Mouse (Mus musculus) limb, embryonic 13.5 days (tissue): ENCODE measurements around the gene Akap10. TPM values are rescaled to one million over a fixed set of nuclear protein-coding genes. Genes with fewer than 3 reads are reported as not detected.
"Not testable (repeated sequence)": the region's sequence is repeated elsewhere in the genome, so short reads cannot be mapped to it uniquely, and the experiment has no call there.

Experiments used
- ATAC-seq: fragments of 200-750 bp; cut with Nextera tagmentation; 2 replicates; pipeline ENCODE4 v1.8.0; 2017; ENCODE audit warnings: low read depth, moderate number of reproducible peaks, moderate TSS enrichment; ENCODE audit not compliant: low FRiP score
- H3K27ac ChIP-seq: fragments of 300-500 bp; sonication (generic); 2 replicates; pipeline ENCODE4 v1.5.1; 2015; ENCODE audit warnings: inconsistent platforms, mild to moderate bottlenecking, moderate library complexity
- H3K27me3 ChIP-seq: fragments of 300-500 bp; sonication (generic); 2 replicates; pipeline ENCODE4 v1.6.1; 2015; ENCODE audit warnings: mild to moderate bottlenecking, inconsistent platforms
- H3K36me3 ChIP-seq: fragments of 300-500 bp; sonication (generic); 2 replicates; pipeline ENCODE4 v1.6.1; 2015; ENCODE audit warnings: inconsistent platforms, mild to moderate bottlenecking, moderate library complexity
- H3K4me1 ChIP-seq: fragments of 300-500 bp; sonication (generic); 2 replicates; pipeline ENCODE4 v1.6.1; 2015; ENCODE audit warnings: inconsistent platforms
- H3K4me2 ChIP-seq: fragments of 300-500 bp; sonication (generic); replicated peaks from 2 replicates; pipeline ENCODE4 v1.6.1; 2015; ENCODE audit warnings: inconsistent platforms, mild to moderate bottlenecking, moderate library complexity
- H3K4me3 ChIP-seq: fragments of 300-500 bp; sonication (generic); 2 replicates; pipeline ENCODE4 v1.5.1; 2015; ENCODE audit warnings: moderate library complexity, mild to moderate bottlenecking, inconsistent platforms
- H3K9ac ChIP-seq: fragments of 300-500 bp; sonication (generic); 2 replicates; pipeline ENCODE4 v1.6.1; 2015; ENCODE audit warnings: mild to moderate bottlenecking, inconsistent platforms
- H3K9me3 ChIP-seq: fragments of 300-500 bp; sonication (generic); 2 replicates; pipeline ENCODE4 v1.6.1; 2016; ENCODE audit warnings: inconsistent platforms
- WGBS: fragments of 180-500 bp; shearing (Covaris S2); methylation state at CpG from one replicate; pipeline ENCODE4 v1.1.7; 2015; 5-methylcytosine and 5-hydroxymethylcytosine counted together
- polyA plus RNA-seq: library from polyadenylated mRNA; unstranded; fragments of >200 nt; fragmentation: Nextera tagmentation; extraction: Ambion mirVana; gene quantifications from 2 replicates; pipeline ENCODE4 v1.2.1, GENCODE M21; 2015

Akap10 gene
- 17.5 and 17.7 TPM in 2 replicates for polyA plus RNA-seq

DNA sequence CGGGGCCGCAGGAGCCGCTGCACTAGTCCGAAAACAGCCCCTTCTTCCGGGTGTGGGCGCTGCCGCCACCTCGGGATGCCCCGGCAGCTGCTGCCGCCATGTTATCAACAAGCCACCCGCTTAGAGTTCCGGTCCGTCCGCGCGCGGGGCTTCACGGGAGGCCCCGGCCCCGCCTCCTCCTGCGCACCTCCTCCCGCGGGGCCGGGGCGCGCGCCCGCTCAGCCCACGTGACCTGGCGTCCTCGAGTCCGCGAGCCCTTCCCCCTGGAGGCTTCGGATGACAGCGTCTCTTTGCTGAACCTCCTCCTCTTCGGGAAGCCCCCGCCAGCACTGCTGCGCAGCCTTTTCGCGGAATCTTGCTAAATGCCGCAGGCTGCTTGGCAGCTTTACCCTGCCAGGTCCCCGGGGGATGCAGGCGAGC lies at the start of gene Akap10:
Gene Akap10, minus strand, starts transcription at position 155 of the 420 bp plus-strand sequence.
- Histone ChIP-seq H3K27me3 (no peaks in the 10 kb centered on the region), H3K9me3 (no peaks in the 10 kb centered on the region), H3K4me1 (peaks cover 11% of the 10 kb centered on the region), H3K4me2 (peak within 1 kb of the TSS; percentile 73), H3K4me3 (peak within 1 kb of the TSS; percentile 91), H3K9ac (peak within 1 kb of the TSS; percentile 88), H3K36me3 (no peaks in the 10 kb centered on the region), H3K27ac (peak within 1 kb of the TSS; percentile 91)
- WGBS, result under 1% methylated on average over 43 of the region's 43 CpGs
- peak; percentile 91 for ATAC-seq

DNA sequence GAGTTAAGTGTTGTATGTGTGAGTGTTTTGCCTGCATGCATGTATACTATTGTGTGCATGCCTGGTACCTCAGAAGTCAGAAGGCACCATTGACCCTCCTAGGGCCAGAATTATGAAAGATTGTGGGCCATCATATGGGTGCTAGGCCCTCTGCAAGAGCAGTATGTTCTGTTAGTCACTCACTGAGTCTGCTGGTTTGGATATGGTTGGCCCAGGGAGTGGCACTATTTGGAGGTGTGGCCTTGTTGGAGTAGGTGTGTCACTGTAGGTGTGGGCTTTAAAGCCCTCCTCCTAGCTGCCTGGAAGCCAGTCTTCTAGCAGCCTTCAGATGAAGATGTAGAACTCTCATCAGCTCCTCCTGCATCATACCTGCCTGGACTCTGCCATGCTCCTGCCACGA lies 45.7 kb upstream of the Akap10 start:
- no peak for ATAC-seq
- WGBS, result 84% methylated on average over 1 of the region's 1 CpGs
- Histone ChIP-seq H3K4me3 (no peak overlapping the region), H3K27me3 (no peaks in the 10 kb centered on the region), H3K4me2 (no peak overlapping the region), H3K9ac (no peak overlapping the region), H3K36me3 (no peaks in the 10 kb centered on the region), H3K9me3 (no peaks in the 10 kb centered on the region), H3K27ac (no peak overlapping the region), H3K4me1 (peaks cover 17% of the 10 kb centered on the region; the same call in 1 of the 2 replicates)

DNA sequence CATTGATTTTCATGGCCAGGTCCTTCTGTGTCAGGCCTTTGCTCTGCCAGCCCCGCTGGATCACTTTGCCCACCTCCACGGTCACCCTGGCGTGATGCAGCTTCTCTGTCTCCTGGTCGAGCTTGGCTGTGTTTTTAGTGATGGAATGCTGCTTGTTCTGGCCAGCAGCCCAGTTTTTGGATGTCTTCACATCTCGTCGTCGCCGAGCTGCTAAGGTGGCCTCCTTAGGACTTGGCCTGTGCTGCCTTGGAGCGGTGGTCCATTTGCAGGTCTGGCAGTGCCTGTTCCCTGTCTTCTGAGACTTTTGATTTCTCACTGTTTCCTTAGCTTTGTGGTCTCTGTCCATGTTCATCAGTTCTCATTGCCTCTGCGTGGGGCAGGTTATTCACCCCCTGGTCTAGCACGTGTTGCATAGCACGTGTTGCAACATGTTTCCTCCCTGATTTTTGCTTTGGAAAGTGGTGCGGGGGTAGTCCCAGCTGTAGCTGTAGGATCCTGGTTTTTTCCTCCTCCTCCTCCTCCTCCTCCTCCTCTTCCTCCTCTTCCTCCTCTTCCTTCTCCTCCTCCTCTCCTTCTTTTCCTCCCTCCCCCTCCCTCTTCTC lies 44.2 kb upstream of the Akap10 start:
- Histone ChIP-seq H3K4me1 (peaks cover 19% of the 10 kb centered on the region; the same call in 1 of the 2 replicates), H3K9me3 (no peaks in the 10 kb centered on the region), H3K4me2 (no peak overlapping the region), H3K27me3 (no peaks in the 10 kb centered on the region), H3K4me3 (no peak overlapping the region), H3K27ac (no peak overlapping the region), H3K36me3 (no peaks in the 10 kb centered on the region), H3K9ac (no peak overlapping the region)
- WGBS, result 56% methylated on average over 13 of the region's 13 CpGs
- no peak for ATAC-seq

DNA sequence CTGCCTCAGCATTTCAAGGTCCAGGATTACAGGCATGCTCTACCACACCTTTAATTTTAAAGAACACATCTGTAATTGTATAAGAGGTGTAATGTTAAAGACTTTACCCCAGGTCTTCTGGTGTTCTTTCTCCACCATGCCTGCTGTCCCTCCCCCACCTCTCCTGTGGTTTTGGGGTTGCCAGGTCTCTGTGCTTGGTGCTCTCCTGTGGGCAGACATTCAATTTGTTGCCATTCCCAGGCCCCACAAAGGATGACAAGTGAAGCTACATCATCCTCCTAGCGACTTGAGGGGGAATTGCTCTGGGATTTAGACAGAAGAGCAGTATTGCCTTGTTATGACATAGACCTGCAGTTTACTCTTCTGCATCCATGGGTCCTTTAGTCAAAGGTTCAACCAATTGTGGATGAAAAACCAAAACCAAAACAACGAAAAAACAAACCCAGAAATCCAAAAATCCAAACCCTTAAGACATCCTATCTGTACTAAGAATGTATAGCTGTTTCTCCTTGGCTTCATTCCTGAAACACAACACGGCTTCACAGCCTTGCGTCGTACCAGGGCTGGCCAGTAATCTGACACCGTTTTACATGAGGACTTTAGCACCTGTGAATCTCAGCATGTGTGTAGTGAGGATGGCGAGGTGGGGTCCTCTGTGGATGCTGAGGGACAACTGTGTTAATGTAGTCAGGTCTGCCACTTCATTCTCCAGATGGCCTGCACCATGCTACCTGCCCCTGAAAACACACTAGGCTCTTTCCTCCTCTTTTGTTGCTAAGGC lies 41.6 kb upstream of the Akap10 start:
- ATAC-seq, result no peak
- peaks cover 19% of the 10 kb centered on the region; the same call in 1 of the 2 replicates for H3K4me1 ChIP-seq
- H3K9ac ChIP-seq, result no peak overlapping the region
- H3K36me3 ChIP-seq, result no peaks in the 10 kb centered on the region
- no peaks in the 10 kb centered on the region for H3K9me3 ChIP-seq
- no peak overlapping the region for H3K27ac ChIP-seq
- no peaks in the 10 kb centered on the region for H3K27me3 ChIP-seq
- H3K4me3 ChIP-seq, result no peak overlapping the region
- no peak overlapping the region for H3K4me2 ChIP-seq
- WGBS, result 22% methylated on average over 7 of the region's 7 CpGs

DNA sequence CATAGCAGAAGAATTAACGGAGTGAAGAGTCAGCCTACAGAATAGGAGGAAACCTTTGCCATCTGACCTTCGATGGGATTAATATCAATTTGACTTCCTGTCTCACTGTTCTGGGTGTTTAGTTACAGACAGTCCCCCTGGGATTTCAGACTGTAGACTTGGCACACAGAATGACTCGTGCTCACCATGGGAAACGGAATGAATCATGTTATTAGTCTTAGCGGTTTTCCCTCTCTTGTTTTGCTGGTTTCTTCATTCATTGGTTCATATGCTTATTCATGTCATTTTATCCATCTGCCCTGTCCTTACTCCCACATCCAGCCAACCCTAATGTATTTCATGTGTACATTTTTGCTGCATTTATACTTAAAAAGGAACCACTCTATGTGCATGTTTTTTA lies 40.8 kb upstream of the Akap10 start:
- no peak overlapping the region for H3K4me2 ChIP-seq
- no peak overlapping the region for H3K27ac ChIP-seq
- no peaks in the 10 kb centered on the region for H3K27me3 ChIP-seq
- peaks cover 19% of the 10 kb centered on the region; the same call in 1 of the 2 replicates for H3K4me1 ChIP-seq
- no peaks in the 10 kb centered on the region for H3K9me3 ChIP-seq
- WGBS, result 53% methylated on average over 5 of the region's 5 CpGs
- H3K4me3 ChIP-seq, result no peak overlapping the region
- H3K9ac ChIP-seq, result no peak overlapping the region
- ATAC-seq, result no peak
- no peaks in the 10 kb centered on the region for H3K36me3 ChIP-seq

- no peak overlapping the region for H3K27ac ChIP-seq
- H3K36me3 ChIP-seq, result no peaks in the 10 kb centered on the region
- H3K4me3 ChIP-seq, result no peak overlapping the region
- H3K4me1 ChIP-seq, result peaks cover 16% of the 10 kb centered on the region; the same call in 1 of the 2 replicates
- H3K27me3 ChIP-seq, result no peaks in the 10 kb centered on the region
- H3K9ac ChIP-seq, result no peak overlapping the region
- no peak overlapping the region for H3K4me2 ChIP-seq
- WGBS, result 97% methylated on average over 2 of the region's 2 CpGs
- H3K9me3 ChIP-seq, result no peaks in the 10 kb centered on the region
- no peak for ATAC-seq
Measured at GRCm38 (mm10) chr11:61968875-61969274, 38.8 kb upstream of the Akap10 start.

GRCm38 (mm10) chr11:61967034-61967433 lies 37.0 kb upstream of the Akap10 start:
- Histone ChIP-seq H3K4me1 (peaks cover 14% of the 10 kb centered on the region; the same call in 1 of the 2 replicates), H3K27ac (no peak overlapping the region), H3K36me3 (no peaks in the 10 kb centered on the region), H3K9ac (no peak overlapping the region), H3K27me3 (no peaks in the 10 kb centered on the region), H3K9me3 (no peaks in the 10 kb centered on the region), H3K4me3 (no peak overlapping the region), H3K4me2 (no peak overlapping the region)
- WGBS, result 88% methylated on average over 8 of the region's 8 CpGs
- ATAC-seq, result no peak

- Histone ChIP-seq H3K36me3 (no peaks in the 10 kb centered on the region), H3K4me3 (no peak overlapping the region), H3K27me3 (0 out of 2 replicates have a peak, but pooled peaks cover under 1% of the 10 kb centered on the region), H3K9me3 (no peaks in the 10 kb centered on the region), H3K27ac (no peak overlapping the region), H3K4me1 (no peaks in the 10 kb centered on the region), H3K4me2 (no peak overlapping the region), H3K9ac (no peak overlapping the region)
- ATAC-seq, result no peak
- 90% methylated on average over 5 of the region's 5 CpGs for WGBS
Measured at GRCm38 (mm10) chr11:61964611-61965010, 34.6 kb upstream of the Akap10 start.

DNA sequence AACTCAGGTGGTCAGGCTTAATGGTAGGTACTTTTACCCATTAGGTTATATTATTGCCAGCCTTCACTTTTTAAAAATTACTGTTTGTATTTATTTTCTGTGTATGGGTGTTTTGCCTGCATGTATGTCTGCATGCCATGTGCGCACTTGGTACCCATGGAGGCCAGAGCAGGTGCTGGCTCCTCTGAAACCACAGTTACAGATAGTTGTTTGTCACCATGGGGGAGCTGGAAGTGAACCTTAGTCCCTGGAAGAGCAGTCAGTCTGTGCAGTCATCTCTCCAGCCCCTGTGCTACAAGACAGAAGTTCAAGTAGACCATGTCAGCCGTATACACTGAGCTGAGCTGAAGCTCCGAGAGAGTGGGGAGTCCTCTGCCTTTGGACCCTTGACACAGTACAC lies 33.1 kb upstream of the Akap10 start:
- Histone ChIP-seq H3K9me3 (no peaks in the 10 kb centered on the region), H3K4me2 (no peak overlapping the region), H3K9ac (no peak overlapping the region), H3K36me3 (no peaks in the 10 kb centered on the region), H3K27ac (no peak overlapping the region), H3K27me3 (peaks cover 12% of the 10 kb centered on the region), H3K4me3 (no peak overlapping the region), H3K4me1 (no peaks in the 10 kb centered on the region)
- ATAC-seq, result no peak
- WGBS, result 85% methylated on average over 3 of the region's 3 CpGs

GRCm38 (mm10) chr11:61962684-61963083 lies 32.6 kb upstream of the Akap10 start:
- H3K4me1 ChIP-seq, result no peaks in the 10 kb centered on the region
- no peaks in the 10 kb centered on the region for H3K36me3 ChIP-seq
- H3K9ac ChIP-seq, result no peak overlapping the region
- no peak overlapping the region for H3K4me3 ChIP-seq
- ATAC-seq, result no peak
- WGBS, result 81% methylated on average over 6 of the region's 6 CpGs
- H3K27ac ChIP-seq, result no peak overlapping the region
- H3K9me3 ChIP-seq, result no peaks in the 10 kb centered on the region
- H3K27me3 ChIP-seq, result peaks cover 17% of the 10 kb centered on the region
- no peak overlapping the region for H3K4me2 ChIP-seq

GRCm38 (mm10) chr11:61960096-61960495 lies 30.0 kb upstream of the Akap10 start:
- Histone ChIP-seq H3K36me3 (no peaks in the 10 kb centered on the region), H3K9ac (no peak overlapping the region), H3K4me3 (no peak overlapping the region), H3K27me3 (peaks cover 28% of the 10 kb centered on the region), H3K4me1 (peaks cover 3% of the 10 kb centered on the region; the same call in 1 of the 2 replicates), H3K9me3 (no peaks in the 10 kb centered on the region), H3K4me2 (no peak overlapping the region), H3K27ac (no peak overlapping the region)
- ATAC-seq, result no peak
- WGBS, result 83% methylated on average over 2 of the region's 2 CpGs

DNA sequence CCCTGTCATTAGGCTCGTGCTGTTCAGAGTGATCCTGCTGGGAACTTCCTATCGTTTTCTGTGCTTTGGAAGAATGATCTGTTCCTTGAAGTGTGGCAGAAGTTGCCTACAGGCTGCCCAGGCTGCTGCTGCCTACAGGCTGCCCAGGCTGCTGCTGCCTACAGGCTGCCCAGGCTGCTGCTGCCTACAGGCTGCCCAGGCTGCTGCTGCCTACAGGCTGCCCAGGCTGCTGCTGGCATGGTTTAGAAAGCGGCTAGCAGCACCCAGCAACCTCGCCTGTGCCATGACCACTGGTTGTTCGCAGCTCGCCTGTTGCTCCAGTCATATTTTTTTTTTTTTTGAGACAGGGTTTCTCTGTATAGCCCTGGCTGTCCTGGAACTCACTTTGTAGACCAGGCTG lies 28.7 kb upstream of the Akap10 start:
- H3K4me1 ChIP-seq, result not testable (repeated sequence)
- 60% methylated on average over 6 of the region's 6 CpGs for WGBS

More for the DNA sequence above, 28.7 kb upstream of the Akap10 start:
- not testable (repeated sequence) for H3K9ac ChIP-seq, H3K27ac ChIP-seq, H3K4me2 ChIP-seq, H3K9me3 ChIP-seq, H3K4me3 ChIP-seq, H3K36me3 ChIP-seq, ATAC-seq
- H3K27me3 ChIP-seq, result peaks cover 28% of the 10 kb centered on the region
